Mouse (Mus musculus) CH12.LX (cell line): ENCODE results near the gene Cryab. TPM values are rescaled to one million over a fixed set of nuclear protein-coding genes. Genes with fewer than 3 reads are reported as not detected.
A peak's percentile ranks its signal among the peaks of the same experiment; 100 is the strongest.

ENCODE experiments used
- DNase-seq: peaks from one replicate; pipeline ENCODE4 v3.0.0-alpha.2; 2013; ENCODE audit errors: extremely low read depth
- H3K27ac ChIP-seq: 2 replicates; pipeline ENCODE4 v1.5.1; 2012; ENCODE audit warnings: low read depth, mild to moderate bottlenecking, control low read depth, moderate library complexity; ENCODE audit not compliant: insufficient read depth
- H3K27me3 ChIP-seq: replicated peaks from 2 replicates; pipeline ENCODE3; 2012; ENCODE audit warnings: inconsistent platforms
- H3K36me3 ChIP-seq, 2 experiments: replicated peaks in 1 of 2; 2 replicates each; pipeline versions ENCODE3 to v1.6.1; 2012; ENCODE audit warnings: inconsistent platforms in 1 of 2, low read length in 1 of 2, mild to moderate bottlenecking in 1 of 2, mixed read lengths in 1 of 2, moderate library complexity in 1 of 2; ENCODE audit not compliant: control insufficient read depth in 1 of 2, insufficient read depth in 1 of 2
- H3K4me1 ChIP-seq, 2 experiments: 2 replicates each; pipeline ENCODE4 v1.6.1; 2012; ENCODE audit warnings: inconsistent platforms in 1 of 2, moderate library complexity in 1 of 2; ENCODE audit not compliant: insufficient read depth in 2 of 2, control insufficient read depth in 1 of 2
- H3K4me2 ChIP-seq: 2 replicates; pipeline ENCODE4 v1.6.1; 2012; ENCODE audit warnings: low read depth, mild to moderate bottlenecking, control low read depth; ENCODE audit not compliant: poor library complexity, insufficient read depth, severe bottlenecking
- H3K4me3 ChIP-seq, 3 experiments: fragments of 150-350 bp in 1 of 3; sonication (generic) in 1 of 3; replicated peaks in 1 of 3; 2 replicates each; pipeline versions ENCODE3 to v1.5.1; 2011 to 2012; ENCODE audit warnings: low read depth in 2 of 3, low read length in 2 of 3, mild to moderate bottlenecking in 2 of 3, moderate library complexity in 2 of 3, control low read depth in 1 of 3, improper control_type of control experiment in 1 of 3, inconsistent platforms in 1 of 3, mixed read lengths in 1 of 3; ENCODE audit not compliant: poor library complexity in 1 of 3
- H3K79me2 ChIP-seq: replicated peaks from 2 replicates; pipeline ENCODE4 v1.6.1; 2012; ENCODE audit warnings: mild to moderate bottlenecking, moderate library complexity; ENCODE audit not compliant: control insufficient read depth, poor library complexity, insufficient read depth, severe bottlenecking; ENCODE audit errors: extremely low read depth
- H3K9ac ChIP-seq: 2 replicates; pipeline ENCODE4 v1.6.1; 2012; ENCODE audit warnings: low read depth, mild to moderate bottlenecking, control low read depth, moderate library complexity; ENCODE audit not compliant: insufficient read depth
- H3K9me3 ChIP-seq: replicated peaks from 2 replicates; pipeline ENCODE3; 2012; ENCODE audit warnings: low read length, inconsistent platforms, mixed read lengths
- CHD2 ChIP-seq: IDR thresholded peaks from 2 replicates; pipeline ENCODE4 v1.6.1; 2011; ENCODE audit warnings: low read length, improper control_type of control experiment
- CTCF ChIP-seq, 2 experiments: IDR thresholded peaks in 1 of 2; conservative IDR thresholded peaks in 1 of 2; 2 replicates each; pipeline ENCODE4 v1.5.1; 2011 to 2012; ENCODE audit warnings: low read depth in 2 of 2, low read length in 2 of 2, improper control_type of control experiment in 1 of 2, inconsistent platforms in 1 of 2, mild to moderate bottlenecking in 1 of 2, moderate library complexity in 1 of 2
- E2F4 ChIP-seq: IDR thresholded peaks from 2 replicates; pipeline ENCODE4 v1.6.1; 2011; ENCODE audit warnings: low read depth, low read length, improper control_type of control experiment; ENCODE audit not compliant: insufficient replicate concordance
- ELF1 ChIP-seq: IDR thresholded peaks from 2 replicates; pipeline ENCODE4 v1.6.1; 2014; ENCODE audit warnings: low read depth, mild to moderate bottlenecking, inconsistent platforms, low read length, improper control_type of control experiment
- JUND ChIP-seq: conservative IDR thresholded peaks from 2 replicates; pipeline ENCODE4 v1.6.1; 2011; ENCODE audit warnings: low read depth, low read length, improper control_type of control experiment
- MAX ChIP-seq: IDR thresholded peaks from 2 replicates; pipeline ENCODE4 v1.6.1; 2011; ENCODE audit warnings: low read length, improper control_type of control experiment
- MAZ ChIP-seq: IDR thresholded peaks from 2 replicates; pipeline ENCODE4 v1.6.1; 2012; ENCODE audit warnings: low read depth, mild to moderate bottlenecking, inconsistent platforms, low read length, improper control_type of control experiment, moderate library complexity
- MXI1 ChIP-seq: IDR thresholded peaks from 2 replicates; pipeline ENCODE4 v1.6.1; 2011; ENCODE audit warnings: mild to moderate bottlenecking, low read depth, low read length, improper control_type of control experiment
- POLR2A ChIP-seq: IDR thresholded peaks from 2 replicates; pipeline ENCODE4 v1.6.1; 2011; ENCODE audit warnings: low read depth, mild to moderate bottlenecking, improper control_type of control experiment, low read length
- POLR2AphosphoS2 ChIP-seq: IDR thresholded peaks from 2 replicates; pipeline ENCODE4 v1.6.1; 2011; ENCODE audit warnings: low read depth, low read length, improper control_type of control experiment
- RAD21 ChIP-seq: IDR thresholded peaks from 2 replicates; pipeline ENCODE4 v1.6.1; 2011; ENCODE audit warnings: low read depth, mild to moderate bottlenecking, low read length, improper control_type of control experiment, moderate library complexity
- SMC3 ChIP-seq: IDR thresholded peaks from 2 replicates; pipeline ENCODE4 v1.6.1; 2011; ENCODE audit warnings: low read depth, low read length, improper control_type of control experiment
- TBP ChIP-seq: conservative IDR thresholded peaks from 2 replicates; pipeline ENCODE4 v1.6.1; 2011; ENCODE audit warnings: low read depth, low read length, improper control_type of control experiment
- UBTF ChIP-seq: IDR thresholded peaks from 2 replicates; pipeline ENCODE4 v1.6.1; 2012; ENCODE audit warnings: low read depth, mild to moderate bottlenecking, inconsistent platforms, low read length, improper control_type of control experiment, moderate library complexity
- USF2 ChIP-seq: conservative IDR thresholded peaks from 2 replicates; pipeline ENCODE4 v1.6.1; 2011; ENCODE audit warnings: low read depth, low read length, improper control_type of control experiment
- ZKSCAN1 ChIP-seq: IDR thresholded peaks from 2 replicates; pipeline ENCODE4 v1.6.1; 2012; ENCODE audit warnings: low read depth, inconsistent platforms, low read length, improper control_type of control experiment, borderline replicate concordance
- ZMIZ1 ChIP-seq: IDR thresholded peaks from 2 replicates; pipeline ENCODE4 v1.6.1; 2012; ENCODE audit warnings: low read depth, mild to moderate bottlenecking, inconsistent platforms, low read length, improper control_type of control experiment
- dilution Hi-C: fragments of 300-500 bp; cut with MboI; formaldehyde crosslinking; loops from 2 replicates; pipeline ENCODE4 v1.14.3; 2020; ENCODE audit warnings: low sequenced_read_pairs; ENCODE audit not compliant: extremely low pct_unique_long_range_greater_than_20kb, extremely low pct_ligation_motif_present
- in situ Hi-C: fragments of 300-500 bp; cut with MboI; formaldehyde crosslinking; loops from 3 replicates; pipeline ENCODE4 v1.14.3; 2019; ENCODE audit warnings: low sequenced_read_pairs, low pct_ligation_motif_present, low pct_unique_long_range_greater_than_20kb, mixed read lengths
- polyA plus RNA-seq: library from polyadenylated mRNA; unstranded; fragments of >175 nt; gene quantifications from 2 replicates; pipeline ENCODE4 v1.2.1, GENCODE M21; 2012; ENCODE audit warnings: low read depth; ENCODE audit not compliant: insufficient read length
- total RNA-seq, 2 experiments: library from RNA; depleted of rRNA; stranded (reverse); fragments of 300-350 nt in 1 of 2; fragments of >200 nt in 1 of 2; gene quantifications; 2 replicates each; pipeline ENCODE4 v1.2.3; 2012 to 2014

Gene Cryab
- total and polyA plus RNA-seq, 3 experiments, result not detected

- TF ChIP-seq POLR2AphosphoS2, result no peak
- no peak for TF ChIP-seq MXI1
- TF ChIP-seq JUND, result no peak
- TF ChIP-seq TBP, result no peak
- no peak for TF ChIP-seq ZKSCAN1
- no peak for TF ChIP-seq ZMIZ1
- TF ChIP-seq CTCF (conservative IDR thresholded peaks at IDR 0.05 in 1 of 2, IDR thresholded peaks at IDR 0.05 in 1 of 2; ENCODE audit: low read depth in 2 of 2, low read length in 2 of 2), result no peak
- TF ChIP-seq POLR2A, result no peak
- no peak for TF ChIP-seq USF2
- no peak for TF ChIP-seq ELF1
- TF ChIP-seq RAD21, result no peak
- TF ChIP-seq MAX, result no peak
- no peak for TF ChIP-seq MAZ
- H3K9me3 ChIP-seq, result no peaks in the 10 kb centered on the region
- H3K9ac ChIP-seq, result no peak overlapping the region
- peaks cover 0 to 8% of the 10 kb centered on the region in 2 experiments; a peak in 2 of 4 replicates for H3K4me1 ChIP-seq
- dilution Hi-C loops (no loop called here), in situ Hi-C loops (no loop called here)
- no peaks in the 10 kb centered on the region for H3K79me2 ChIP-seq
- no peak overlapping the region for H3K4me3 ChIP-seq
- H3K27me3 ChIP-seq, result peaks cover 2% of the 10 kb centered on the region
- no peak overlapping the region for H3K27ac ChIP-seq
- H3K36me3 ChIP-seq, result peaks cover 0 to 8% of the 10 kb centered on the region in 2 experiments
- H3K4me2 ChIP-seq, result no peak overlapping the region
- no peak for DNase-seq
Observed at GRCm38 (mm10) chr9:50761520-50762243, 10.6 kb downstream of the Cryab start.

GRCm38 (mm10) chr9:50763331-50763730 lies 12.2 kb downstream of the Cryab start:
- H3K4me3 ChIP-seq, result no peak overlapping the region
- H3K79me2 ChIP-seq, result no peaks in the 10 kb centered on the region
- no peak for DNase-seq
- no peaks in the 10 kb centered on the region for H3K9me3 ChIP-seq
- H3K27ac ChIP-seq, result no peak overlapping the region
- peaks cover 0 to 8% of the 10 kb centered on the region in 2 experiments for H3K36me3 ChIP-seq
- in situ Hi-C loops, result no loop called here
- no peak overlapping the region for H3K9ac ChIP-seq
- TF ChIP-seq UBTF (no peak), RAD21 (peak; percentile 20), CTCF (conservative IDR thresholded peaks at IDR 0.05 in 1 of 2, IDR thresholded peaks at IDR 0.05 in 1 of 2; ENCODE audit: low read depth in 2 of 2, low read length in 2 of 2) (peak; percentile 27 to 54; a peak in 3 of 4 replicates), SMC3 (peak; percentile 43; the same call in 1 of the 2 replicates), CHD2 (no peak), E2F4 (no peak)
- H3K4me2 ChIP-seq, result no peak overlapping the region
- H3K27me3 ChIP-seq, result peaks cover 2% of the 10 kb centered on the region
- H3K4me1 ChIP-seq, result peaks cover 0 to 7% of the 10 kb centered on the region in 2 experiments; a peak in 2 of 4 replicates
- dilution Hi-C loops, result no loop called here
